Mouse (Mus musculus) bone marrow macrophage, adult 2 months (primary cell): ENCODE measurements around the gene Ndufaf3.

ENCODE experiments used
- CTCF ChIP-seq: IDR thresholded peaks from 2 replicates; pipeline ENCODE4 v1.5.1; 2012; ENCODE audit warnings: low read depth, mild to moderate bottlenecking, low read length, moderate library complexity
- POLR2A ChIP-seq: IDR thresholded peaks from 2 replicates; pipeline ENCODE4 v1.6.1; 2012; ENCODE audit warnings: mild to moderate bottlenecking, low read depth, low read length, borderline replicate concordance

DNA sequence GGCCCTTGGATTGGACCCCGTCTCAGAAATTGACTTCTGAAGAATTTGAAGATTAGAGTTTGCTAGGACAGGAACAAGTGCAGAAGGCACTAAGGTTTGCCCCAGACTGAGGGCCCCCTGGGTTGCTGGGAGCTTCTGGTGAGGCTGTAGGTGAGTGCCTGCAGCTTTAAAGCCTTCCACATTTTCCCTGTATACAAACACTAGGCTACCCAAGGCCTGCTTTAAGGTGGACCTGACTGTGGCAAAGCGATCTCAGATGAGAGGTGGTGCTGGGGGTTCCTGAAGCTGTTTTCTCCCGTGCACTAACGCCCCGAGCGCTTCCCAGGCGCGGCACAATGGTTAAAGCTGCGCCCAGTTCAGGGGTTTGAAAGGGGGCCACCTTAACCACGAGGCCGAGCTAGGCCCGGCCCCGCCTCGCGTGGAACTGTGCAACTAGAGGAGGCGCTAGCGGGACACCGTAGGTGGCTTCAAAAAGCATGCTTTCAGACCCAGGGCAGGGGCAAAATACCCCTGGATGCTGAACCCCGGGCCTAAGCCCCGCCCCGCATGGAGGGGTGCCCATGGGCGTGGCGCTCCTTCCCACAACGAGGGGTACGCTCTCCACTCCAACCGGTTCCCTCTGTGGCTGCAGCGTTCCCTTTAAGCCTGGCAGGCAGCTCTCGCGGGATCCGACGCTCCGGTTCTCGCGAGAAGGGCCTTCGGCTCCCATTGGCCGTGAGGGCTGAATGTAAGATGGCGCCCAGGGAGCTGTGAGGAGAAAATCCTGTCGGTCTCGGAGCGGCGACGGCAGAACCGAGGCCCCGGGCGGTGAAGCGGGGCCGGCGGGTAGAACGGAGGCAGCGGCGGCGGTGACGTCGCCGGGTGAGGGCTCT, 50.6 kb downstream of the Ndufaf3 start, which contains the start of gene Qrich1:
- no peak for TF ChIP-seq CTCF
- TF ChIP-seq POLR2A, result no peak
